Comparison of ENCODE assay signal across 14 mouse cellular contexts in genomic region chr3:136070394-136070793, GRCm38 (mm10).
"Had no signal": no experiment of that assay in that cellular context is flagged by ENCODE, and none has a peak within 500 bp of the region (broad histone marks: within the 10 kb centered on the region; RNA-seq: fewer than 3 reads in every experiment).

No protein-coding gene starts in this region.

- H3K4me1 ChIP-seq: midbrain, embryonic 10.5 days; midbrain, embryonic 12.5 days; midbrain, embryonic 15.5 days; neural tube, embryonic 12.5 days; stomach, embryonic 15.5 days had no signal

- DNase-seq: lung, adult 18-20 months; lung, embryonic 14.5 days; lung, postnatal 10 days; lung, postnatal 4 days; right cerebral cortex, postnatal 14 days; thymus, adult 2 months; thymus, postnatal 25 days; thymus, postnatal 4 days had no signal

- H3K27ac ChIP-seq: midbrain, embryonic 10.5 days; midbrain, embryonic 12.5 days; midbrain, embryonic 15.5 days; neural tube, embryonic 12.5 days; stomach, embryonic 15.5 days; stomach, postnatal 0 days had no signal

- ATAC-seq: midbrain, embryonic 15.5 days had no signal

- H3K9me3 ChIP-seq: midbrain, embryonic 10.5 days; midbrain, embryonic 12.5 days; midbrain, embryonic 15.5 days; neural tube, embryonic 12.5 days; stomach, embryonic 15.5 days had no signal

- H3K4me2 ChIP-seq: lung, embryonic 14.5 days; midbrain, embryonic 12.5 days; midbrain, embryonic 15.5 days; neural tube, embryonic 12.5 days; stomach, embryonic 15.5 days had no signal

- H3K4me3 ChIP-seq: midbrain, embryonic 10.5 days; midbrain, embryonic 12.5 days; midbrain, embryonic 15.5 days; neural tube, embryonic 12.5 days; stomach, embryonic 15.5 days had no signal

- H3K27me3 ChIP-seq: midbrain, embryonic 12.5 days; midbrain, embryonic 15.5 days; neural tube, embryonic 12.5 days; stomach, embryonic 15.5 days had no signal

- H3K9ac ChIP-seq: lung, embryonic 14.5 days; midbrain, embryonic 12.5 days; midbrain, embryonic 15.5 days; neural tube, embryonic 12.5 days; stomach, embryonic 15.5 days had no signal

- H3K36me3 ChIP-seq: midbrain, embryonic 10.5 days; midbrain, embryonic 12.5 days; midbrain, embryonic 15.5 days; neural tube, embryonic 12.5 days; stomach, embryonic 15.5 days had no signal
